Mouse (Mus musculus) heart, postnatal 0 days (tissue): ENCODE measurements around the gene Rpl31. TPM values are rescaled to one million over a fixed set of nuclear protein-coding genes. Genes with fewer than 3 reads are reported as not detected.

ENCODE experiments used
- ATAC-seq: fragments of 200-750 bp; cut with Nextera tagmentation; 2 replicates; pipeline ENCODE4 v1.8.0; 2017; ENCODE audit warnings: low read depth, moderate number of reproducible peaks, moderate library complexity; ENCODE audit not compliant: insufficient read depth
- DNase-seq: peaks from one replicate; pipeline ENCODE4 v3.0.0-alpha.2; 2016; ENCODE audit warnings: low spot score
- H3K27ac ChIP-seq: fragments of 300-500 bp; sonication (generic); 2 replicates; pipeline ENCODE4 v1.5.1; 2014; ENCODE audit warnings: low read depth, mild to moderate bottlenecking
- H3K27me3 ChIP-seq: fragments of 300-500 bp; sonication (generic); 2 replicates; pipeline ENCODE4 v1.6.1; 2014; ENCODE audit warnings: low read length, mixed read lengths; ENCODE audit not compliant: control insufficient read depth, insufficient read depth
- H3K36me3 ChIP-seq: fragments of 300-500 bp; sonication (generic); replicated peaks from 2 replicates; pipeline ENCODE4 v1.6.1; 2014; ENCODE audit warnings: low read length, mixed read lengths; ENCODE audit not compliant: control insufficient read depth, insufficient read depth
- H3K4me1 ChIP-seq: fragments of 300-500 bp; sonication (generic); 2 replicates; pipeline ENCODE4 v1.6.1; 2014; ENCODE audit warnings: antibody characterized with exemption; ENCODE audit not compliant: control insufficient read depth, insufficient read depth
- H3K4me2 ChIP-seq: fragments of 300-500 bp; sonication (generic); 2 replicates; pipeline ENCODE4 v1.6.1; 2014; ENCODE audit warnings: low read depth, mild to moderate bottlenecking, low read length, moderate library complexity
- H3K4me3 ChIP-seq: fragments of 300-500 bp; sonication (generic); 2 replicates; pipeline ENCODE4 v1.5.1; 2014; ENCODE audit warnings: low read depth, low read length
- H3K9ac ChIP-seq: fragments of 300-500 bp; sonication (generic); replicated peaks from 2 replicates; pipeline ENCODE4 v1.6.1; 2014; ENCODE audit warnings: low read depth, low read length, mixed read lengths
- H3K9me3 ChIP-seq: fragments of 300-500 bp; sonication (generic); replicated peaks from 2 replicates; pipeline ENCODE4 v1.6.1; 2016; ENCODE audit warnings: low read length; ENCODE audit not compliant: control insufficient read depth
- CTCF ChIP-seq: IDR thresholded peaks from 2 replicates; pipeline ENCODE4 v1.5.1; 2016; ENCODE audit warnings: antibody characterized with exemption, control low read depth, low read depth
- EP300 ChIP-seq: IDR thresholded peaks from 2 replicates; pipeline ENCODE4 v1.6.1; 2016; ENCODE audit warnings: antibody characterized with exemption, low read depth
- WGBS: fragments of 180-500 bp; shearing (Covaris S2); extraction: QIAGEN DNeasy Blood & Tissue Kit; methylation state at CpG from one replicate; pipeline ENCODE4 v1.1.7; 2014; 5-methylcytosine and 5-hydroxymethylcytosine counted together
- polyA plus RNA-seq: library from polyadenylated mRNA; unstranded; fragments of >200 nt; fragmentation: Nextera tagmentation; extraction: Ambion mirVana; gene quantifications from 2 replicates; pipeline ENCODE4 v1.2.1, GENCODE M21; 2015
- total RNA-seq: library from RNA; depleted of rRNA; stranded (reverse); fragments of >200 nt; gene quantifications from 2 replicates; pipeline ENCODE4 v1.2.3, GENCODE M21; 2014; ENCODE audit warnings: low replicate concordance

The Rpl31 gene
- total and polyA plus RNA-seq, 2 experiments from 2014 or later, result 198 to 330 TPM

- H3K9me3 ChIP-seq, result no peaks in the 10 kb centered on the region
- peak; percentile 22 for DNase-seq
- TF ChIP-seq CTCF, result peak; percentile 54
- TF ChIP-seq EP300, result no peak
- 53% methylated on average over 21 of the region's 21 CpGs for WGBS
- no peaks in the 10 kb centered on the region for H3K4me1 ChIP-seq
- no peak overlapping the region for H3K27ac ChIP-seq
- H3K27me3 ChIP-seq, result no peaks in the 10 kb centered on the region
- H3K4me2 ChIP-seq, result no peak overlapping the region
- H3K4me3 ChIP-seq, result no peak overlapping the region
- peaks cover 30% of the 10 kb centered on the region for H3K36me3 ChIP-seq
- no peak for ATAC-seq
- no peak overlapping the region for H3K9ac ChIP-seq
Observed at GRCm38 (mm10) chr1:39344981-39345600, 22.6 kb upstream of the Rpl31 start.

DNA sequence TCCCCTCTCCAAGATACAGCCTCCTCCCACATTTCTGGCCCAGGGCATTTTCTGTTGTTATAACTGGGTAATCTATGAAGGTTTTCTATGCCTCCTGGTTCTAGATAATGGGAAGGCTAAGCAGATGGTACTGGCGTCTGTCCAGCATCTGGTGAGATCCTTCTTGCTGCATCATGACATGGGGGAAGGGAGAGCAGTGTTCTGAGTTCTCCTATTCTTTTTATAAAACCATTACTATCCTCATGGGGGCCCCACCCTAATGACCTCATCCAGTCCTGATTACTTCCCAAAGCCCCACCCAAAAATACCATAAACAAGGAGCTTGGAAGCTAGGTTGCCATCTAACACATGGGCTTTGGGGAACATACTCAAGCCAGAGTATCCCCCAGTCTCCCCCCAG, 18.6 kb upstream of the Rpl31 start:
- DNase-seq (peak; percentile 18), ATAC-seq (peak; percentile 14; the same call in 1 of the 2 replicates)
- peaks cover 48% of the 10 kb centered on the region for H3K36me3 ChIP-seq
- TF ChIP-seq EP300 (no peak), CTCF (no peak)
- no peaks in the 10 kb centered on the region for H3K27me3 ChIP-seq
- no peak overlapping the region for H3K9ac ChIP-seq
- no peak overlapping the region for H3K4me2 ChIP-seq
- 0 out of 2 replicates have a peak, but pooled peaks cover 3% of the 10 kb centered on the region for H3K9me3 ChIP-seq
- H3K4me1 ChIP-seq, result no peaks in the 10 kb centered on the region
- no peak overlapping the region for H3K4me3 ChIP-seq
- 44% methylated on average over 1 of the region's 1 CpGs for WGBS
- H3K27ac ChIP-seq, result 0 out of 2 replicates have a peak overlapping the region, but pooled peaks have one; percentile 20

GRCm38 (mm10) chr1:39349427-39349826, 18.2 kb upstream of the Rpl31 start:
- Histone ChIP-seq H3K4me1 (no peaks in the 10 kb centered on the region), H3K9ac (no peak overlapping the region), H3K9me3 (0 out of 2 replicates have a peak, but pooled peaks cover 3% of the 10 kb centered on the region), H3K27me3 (no peaks in the 10 kb centered on the region), H3K4me3 (no peak overlapping the region), H3K36me3 (peaks cover 48% of the 10 kb centered on the region), H3K27ac (peak overlapping the region; percentile 20; the same call in 1 of the 2 replicates), H3K4me2 (no peak overlapping the region)
- TF ChIP-seq EP300 (no peak), CTCF (no peak)
- 68% methylated on average over 7 of the region's 7 CpGs for WGBS
- ATAC-seq, result no peak; the same call in 1 of the 2 replicates
- DNase-seq, result no peak

DNA sequence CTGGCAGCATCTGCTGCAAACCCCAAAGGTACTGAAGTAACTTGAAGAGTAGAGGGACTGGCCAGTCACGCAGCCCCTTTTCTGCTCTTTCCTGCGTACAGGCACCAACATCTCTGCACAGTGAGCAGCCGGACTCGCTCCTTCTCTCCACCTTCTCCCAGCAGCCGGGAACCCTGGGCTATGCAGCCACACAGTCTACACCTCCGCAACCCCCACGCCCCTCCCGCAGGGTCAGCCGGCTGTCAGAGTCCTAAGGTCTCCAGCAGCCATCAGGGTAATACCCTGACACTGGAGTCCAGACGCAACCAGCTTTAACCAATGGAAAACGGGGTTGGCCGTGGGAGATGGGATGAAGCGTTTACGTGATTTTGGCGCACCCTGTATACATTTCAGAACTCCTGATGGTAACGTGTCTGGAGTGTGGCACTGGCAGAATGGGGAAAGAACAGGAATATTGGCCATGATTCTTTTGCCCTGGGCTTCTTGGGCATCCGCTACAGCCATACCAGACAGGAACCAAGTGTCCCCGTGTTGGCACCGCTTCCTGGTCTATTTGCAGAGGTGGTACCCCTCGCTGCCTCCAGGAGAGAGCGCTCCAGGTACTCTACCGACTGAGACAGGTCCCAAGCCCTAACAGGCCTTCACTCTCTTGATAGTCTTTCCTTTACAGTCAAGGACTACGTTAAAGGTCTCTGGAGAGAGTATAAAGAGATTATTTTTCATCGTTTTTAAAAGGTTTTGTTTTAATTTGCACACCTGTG, 5.7 kb upstream of the Rpl31 start:
- peaks cover 1% of the 10 kb centered on the region; the same call in 1 of the 2 replicates for H3K4me1 ChIP-seq
- H3K4me3 ChIP-seq, result no peak overlapping the region
- no peak overlapping the region for H3K27ac ChIP-seq
- 37% methylated on average over 24 of the region's 24 CpGs for WGBS
- ATAC-seq, result no peak
- no peak overlapping the region for H3K9ac ChIP-seq
- DNase-seq, result peak; percentile 16
- H3K9me3 ChIP-seq, result no peaks in the 10 kb centered on the region
- TF ChIP-seq CTCF (no peak; the same call in 1 of the 2 replicates), EP300 (no peak)
- no peaks in the 10 kb centered on the region for H3K27me3 ChIP-seq
- H3K4me2 ChIP-seq, result no peak overlapping the region
- peaks cover 3% of the 10 kb centered on the region; the same call in 1 of the 2 replicates for H3K36me3 ChIP-seq

DNA sequence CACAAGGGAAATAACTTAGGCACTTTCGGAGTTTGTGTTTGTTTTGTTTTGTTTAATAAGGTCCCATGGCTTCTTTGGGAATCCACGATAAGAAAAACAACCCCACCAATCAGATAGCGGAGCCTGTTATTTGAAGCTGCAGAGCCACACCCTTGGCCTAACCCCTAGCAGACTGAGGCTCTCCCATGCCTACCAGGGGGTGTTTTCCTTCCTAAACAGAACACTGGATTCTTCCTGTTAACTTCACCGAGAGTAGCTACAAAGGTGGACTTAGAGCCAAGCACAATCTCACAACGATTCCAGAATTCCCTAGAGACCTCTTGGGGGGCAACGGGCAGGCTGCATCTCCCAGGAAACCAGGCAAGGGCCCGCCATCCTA, 5.1 kb upstream of the Rpl31 start:
- no peak for ATAC-seq
- H3K4me2 ChIP-seq, result no peak overlapping the region
- WGBS, result 46% methylated on average over 7 of the region's 7 CpGs

More for the DNA sequence above, 5.1 kb upstream of the Rpl31 start:
- Histone ChIP-seq H3K36me3 (peaks cover 3% of the 10 kb centered on the region; the same call in 1 of the 2 replicates), H3K9me3 (no peaks in the 10 kb centered on the region), H3K4me3 (no peak overlapping the region), H3K9ac (no peak overlapping the region), H3K4me1 (peaks cover 5% of the 10 kb centered on the region; the same call in 1 of the 2 replicates), H3K27ac (no peak overlapping the region), H3K27me3 (no peaks in the 10 kb centered on the region)
- DNase-seq, result no peak
- TF ChIP-seq CTCF, result no peak
- TF ChIP-seq EP300, result no peak
